Mouse (Mus musculus) retina, postnatal 1 day (tissue): ENCODE measurements at regions not wholly inside any gene's neighbourhood (a gene's known extent, or its start where the extent isn't known, plus 50 kb on each side); places are given as distances from the start of the nearest gene placed in this dataset.
A peak's percentile ranks its signal among the peaks of the same experiment; 100 is the strongest.

Experiments
- DNase-seq: peaks from one replicate; pipeline ENCODE4 v3.0.0-alpha.2; 2012

GRCm38 (mm10) chr1:100551293-100551692 is 778.7 kb downstream of the Cntnap5b start:
- no peak for DNase-seq

GRCm38 (mm10) chr1:100556937-100557336 is 784.4 kb downstream of the Cntnap5b start:
- peak; percentile 0 for DNase-seq
